Mouse (Mus musculus) ES-Bruce4 (cell line): ENCODE data around the gene Vgf. TPM values are rescaled to one million over a fixed set of nuclear protein-coding genes. Genes with fewer than 3 reads are reported as not detected.
A peak's percentile ranks its signal among the peaks of the same experiment; 100 is the strongest.

Source experiments
- H3K27ac ChIP-seq: 2 replicates; pipeline ENCODE4 v1.5.1; 2012; ENCODE audit warnings: low read length, inconsistent platforms; ENCODE audit not compliant: insufficient read depth
- H3K27me3 ChIP-seq: 2 replicates; pipeline ENCODE4 v1.6.1; 2012; ENCODE audit warnings: mild to moderate bottlenecking, low read length, inconsistent platforms; ENCODE audit not compliant: control insufficient read depth, poor library complexity, insufficient read depth, severe bottlenecking
- H3K36me3 ChIP-seq: 2 replicates; pipeline ENCODE4 v1.6.1; 2012; ENCODE audit warnings: inconsistent platforms, mild to moderate bottlenecking, low read length, moderate library complexity; ENCODE audit not compliant: control insufficient read depth, poor library complexity, insufficient read depth, severe bottlenecking
- H3K4me1 ChIP-seq: one replicate; pipeline ENCODE4 v1.8.1; 2011; ENCODE audit warnings: low read length; ENCODE audit not compliant: control insufficient read depth, insufficient read depth
- H3K4me3 ChIP-seq: 2 replicates; pipeline ENCODE4 v1.5.1; 2011; ENCODE audit warnings: low read depth, mild to moderate bottlenecking, low read length
- H3K9ac ChIP-seq: 2 replicates; pipeline ENCODE4 v1.6.1; 2012; ENCODE audit warnings: low read depth, mild to moderate bottlenecking, inconsistent platforms; ENCODE audit not compliant: poor library complexity, severe bottlenecking
- H3K9me3 ChIP-seq: replicated peaks from 2 replicates; pipeline ENCODE4 v1.6.1; 2012; ENCODE audit warnings: mild to moderate bottlenecking, low read length, inconsistent platforms; ENCODE audit not compliant: control insufficient read depth, poor library complexity, insufficient read depth, severe bottlenecking
- CTCF ChIP-seq: IDR thresholded peaks from one replicate; pipeline ENCODE4 v1.8.1; 2011; ENCODE audit warnings: low read depth, low read length
- EP300 ChIP-seq: IDR thresholded peaks from 2 replicates; pipeline ENCODE4 v1.6.1; 2011; ENCODE audit warnings: low read depth, low read length; ENCODE audit not compliant: insufficient read depth
- POLR2A ChIP-seq: IDR thresholded peaks from one replicate; pipeline ENCODE4 v1.8.1; 2011; ENCODE audit warnings: low read length; ENCODE audit not compliant: insufficient read depth
- polyA plus RNA-seq: library from polyadenylated mRNA; stranded (reverse); fragments of >200 nt; gene quantifications from 2 replicates; pipeline ENCODE4 v1.2.4, GENCODE M21; 2011; ENCODE audit warnings: low read depth; ENCODE audit not compliant: missing spikeins, insufficient read depth, insufficient read length

Vgf gene
- polyA plus RNA-seq, 1 experiment: 5.7 TPM

DNA sequence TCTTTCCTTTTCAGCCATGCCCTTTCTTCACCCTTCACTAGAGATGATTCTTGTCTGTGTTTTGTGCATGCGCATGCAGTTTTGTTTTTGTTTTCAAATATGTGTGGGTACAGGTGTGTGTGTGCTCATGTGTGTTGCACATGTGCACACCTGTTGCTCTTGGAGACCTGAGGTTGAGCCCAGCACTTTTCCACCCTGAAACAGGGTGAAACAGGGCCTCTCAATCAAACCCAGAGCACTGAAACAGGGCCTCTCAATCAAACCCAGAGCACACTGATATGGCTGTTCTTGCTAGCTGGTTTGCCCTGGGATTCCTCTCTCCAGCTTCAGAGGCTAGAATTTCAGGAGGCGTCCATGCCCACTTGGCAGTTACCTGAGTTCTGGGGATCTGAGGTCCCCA, 25.6 kb upstream of the Vgf start:
- peak overlapping the region; percentile 38 for H3K9ac ChIP-seq
- TF ChIP-seq CTCF: no peak
- peak; percentile 52 for TF ChIP-seq POLR2A
- H3K27ac ChIP-seq: peak overlapping the region; percentile 27
- no peaks in the 10 kb centered on the region for H3K27me3 ChIP-seq
- H3K4me1 ChIP-seq: peaks cover 3% of the 10 kb centered on the region
- no peaks in the 10 kb centered on the region for H3K9me3 ChIP-seq
- H3K36me3 ChIP-seq: no peaks in the 10 kb centered on the region
- peak overlapping the region; percentile 63 for H3K4me3 ChIP-seq

DNA sequence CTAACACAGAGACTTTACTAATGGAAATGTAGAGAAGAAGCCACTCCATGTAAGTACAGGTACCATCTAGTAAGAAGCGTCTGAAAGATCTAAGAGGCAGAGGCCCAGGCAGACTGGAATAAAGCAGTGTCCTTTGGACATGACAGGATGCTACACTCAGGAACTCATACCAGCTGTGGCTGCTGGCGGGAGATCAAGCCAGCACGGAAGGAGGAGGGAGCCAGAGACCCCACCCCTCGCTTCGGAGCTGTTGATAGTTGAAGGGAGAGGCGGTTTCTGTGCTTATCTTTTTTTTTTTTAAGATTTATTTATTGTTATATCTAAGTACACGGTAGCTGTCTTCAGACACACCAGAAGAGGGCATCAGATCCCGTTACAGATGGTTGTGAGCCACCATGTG, 18.9 kb upstream of the Vgf start:
- H3K27ac ChIP-seq: no peak overlapping the region
- no peaks in the 10 kb centered on the region for H3K36me3 ChIP-seq
- H3K4me1 ChIP-seq: no peaks in the 10 kb centered on the region
- H3K9ac ChIP-seq: no peak overlapping the region
- no peak overlapping the region for H3K4me3 ChIP-seq
- H3K9me3 ChIP-seq: no peaks in the 10 kb centered on the region
- TF ChIP-seq EP300 (no peak), POLR2A (no peak), CTCF (no peak)
- no peaks in the 10 kb centered on the region for H3K27me3 ChIP-seq

DNA sequence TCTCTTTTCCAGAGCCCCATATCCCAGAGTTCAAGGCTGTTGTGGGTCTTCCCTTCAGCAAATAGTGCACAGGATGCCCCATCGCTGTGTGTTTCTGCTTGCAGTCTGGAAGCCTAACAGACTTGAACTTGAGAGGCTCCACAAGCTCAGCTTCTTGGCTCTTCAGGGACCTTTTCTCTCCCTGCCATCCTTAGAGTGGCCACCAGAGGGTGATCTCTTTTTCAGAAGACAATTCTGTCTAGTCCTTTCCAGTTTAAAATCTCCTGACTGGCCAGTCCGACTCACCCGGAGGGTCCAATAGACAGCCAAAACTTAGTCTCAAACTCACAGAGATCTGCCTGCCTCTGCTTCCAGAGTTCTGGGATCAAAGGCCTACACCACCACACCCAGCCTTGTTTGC, 16.2 kb upstream of the Vgf start:
- TF ChIP-seq EP300 (no peak), CTCF (no peak), POLR2A (no peak)

DNA sequence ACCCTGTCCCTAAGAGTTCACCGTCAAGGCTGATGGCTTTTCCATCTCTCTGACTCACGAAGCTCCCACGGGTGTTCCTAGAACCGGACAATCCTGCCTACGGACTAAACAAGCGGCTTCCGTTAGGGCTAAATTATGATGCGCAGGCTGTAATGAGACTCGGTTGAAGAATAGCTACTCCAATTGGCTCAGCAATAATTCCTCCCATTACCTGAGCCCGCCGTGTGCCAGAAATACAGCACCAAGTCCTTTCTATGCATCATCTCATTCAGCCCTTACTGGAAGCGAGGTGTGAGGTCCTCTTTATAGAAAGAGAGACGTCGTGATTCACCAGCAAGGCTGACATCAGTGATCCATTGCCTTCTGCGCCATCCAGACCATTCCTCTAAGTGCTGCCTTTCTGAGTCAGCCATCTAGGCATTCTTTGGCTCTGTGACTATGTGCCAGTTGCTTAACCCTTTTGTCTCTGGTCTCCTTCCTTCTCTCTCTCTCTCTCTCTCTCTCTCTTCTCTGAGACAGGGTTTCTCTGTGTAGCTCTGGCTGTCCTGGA, 13.7 kb upstream of the Vgf start:
- TF ChIP-seq EP300 (no peak), CTCF (no peak), POLR2A (no peak)
- no peak overlapping the region for H3K4me3 ChIP-seq
- H3K9me3 ChIP-seq: no peaks in the 10 kb centered on the region

More for the DNA sequence above, 16.2 kb upstream of the Vgf start:
- Histone ChIP-seq H3K27me3 (no peaks in the 10 kb centered on the region), H3K36me3 (no peaks in the 10 kb centered on the region), H3K9me3 (no peaks in the 10 kb centered on the region), H3K4me1 (no peaks in the 10 kb centered on the region), H3K4me3 (no peak overlapping the region), H3K27ac (no peak overlapping the region), H3K9ac (no peak overlapping the region)

DNA sequence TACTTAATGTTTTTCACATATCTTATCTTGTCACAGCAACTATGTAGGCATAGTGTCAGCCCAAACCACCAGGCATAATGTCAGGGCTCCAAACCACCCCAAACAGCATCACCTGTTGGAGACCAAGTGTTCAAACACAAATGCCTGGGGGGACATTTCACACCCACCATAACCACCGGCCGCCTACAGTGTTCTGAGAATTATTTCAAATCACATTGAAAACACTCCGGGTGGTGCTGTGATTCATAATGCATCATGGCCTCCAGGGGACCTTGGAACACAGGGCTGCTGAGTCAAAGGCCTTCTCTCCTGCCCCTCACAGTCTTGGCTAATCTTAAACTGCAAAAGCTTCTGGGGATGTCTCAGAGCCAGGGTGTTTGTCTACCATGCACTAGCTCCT, 10.3 kb upstream of the Vgf start:
- Histone ChIP-seq H3K27ac (no peak overlapping the region), H3K4me3 (no peak overlapping the region), H3K4me1 (no peaks in the 10 kb centered on the region), H3K9me3 (no peaks in the 10 kb centered on the region), H3K27me3 (0 out of 2 replicates have a peak, but pooled peaks cover 2% of the 10 kb centered on the region), H3K36me3 (no peaks in the 10 kb centered on the region), H3K9ac (no peak overlapping the region)
- no peak for TF ChIP-seq EP300
- no peak for TF ChIP-seq CTCF
- TF ChIP-seq POLR2A: no peak

More for the DNA sequence above, 13.7 kb upstream of the Vgf start:
- Histone ChIP-seq H3K27ac (no peak overlapping the region), H3K9ac (no peak overlapping the region), H3K4me1 (no peaks in the 10 kb centered on the region), H3K36me3 (no peaks in the 10 kb centered on the region), H3K27me3 (no peaks in the 10 kb centered on the region)

DNA sequence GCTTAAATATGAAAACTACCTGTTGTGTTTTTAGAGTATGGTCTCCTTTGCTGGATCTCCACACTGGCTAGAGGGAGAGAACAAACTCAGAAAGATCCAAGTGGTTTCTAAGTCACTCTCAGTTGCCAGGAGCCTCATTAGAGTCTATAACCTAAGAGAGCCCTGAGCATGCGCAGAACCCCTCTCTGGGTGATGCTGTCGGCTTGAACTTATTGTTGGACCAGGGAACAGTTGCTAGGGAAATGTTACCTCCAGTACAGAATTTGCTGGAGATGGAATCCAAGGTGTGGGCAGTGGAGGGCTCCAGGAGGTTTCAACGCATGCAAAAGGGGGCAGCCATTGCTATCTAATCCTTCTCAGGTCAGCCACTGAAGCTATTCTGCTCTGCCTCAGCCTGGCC, 1.9 kb upstream of the Vgf start:
- H3K27ac ChIP-seq: peak overlapping the region; percentile 53
- H3K27me3 ChIP-seq: no peaks in the 10 kb centered on the region
- H3K4me1 ChIP-seq: no peaks in the 10 kb centered on the region
- H3K9ac ChIP-seq: peak overlapping the region; percentile 39
- H3K4me3 ChIP-seq: peak overlapping the region; percentile 9; the same call in 1 of the 2 replicates
- H3K36me3 ChIP-seq: no peaks in the 10 kb centered on the region
- TF ChIP-seq EP300 (no peak), CTCF (no peak), POLR2A (no peak)
- H3K9me3 ChIP-seq: no peaks in the 10 kb centered on the region
